Mouse (Mus musculus) MEL (cell line): ENCODE data around the gene App. TPM values are rescaled to one million over a fixed set of nuclear protein-coding genes. Genes with fewer than 3 reads are reported as not detected.

Experiments used
- DNase-seq: peaks from one replicate; pipeline ENCODE4 v3.0.0; 2011; ENCODE audit warnings: low read depth, low spot score
- H3K27ac ChIP-seq: 2 replicates; pipeline ENCODE4 v1.5.1; 2012; ENCODE audit warnings: low read depth, mild to moderate bottlenecking, control low read depth, low read length, moderate library complexity; ENCODE audit not compliant: control insufficient read depth
- H3K27me3 ChIP-seq, 2 experiments: fragments of 150-350 bp in 1 of 2; sonication (generic) in 1 of 2; 2 replicates each; pipeline ENCODE4 v1.6.1; 2012; ENCODE audit warnings: low read length in 2 of 2, mild to moderate bottlenecking in 2 of 2, improper control_type of control experiment in 1 of 2, moderate library complexity in 1 of 2; ENCODE audit not compliant: insufficient read depth in 2 of 2, control insufficient read depth in 1 of 2
- H3K36me3 ChIP-seq, 2 experiments: 2 replicates each; pipeline ENCODE4 v1.6.1; 2012 to 2014; ENCODE audit warnings: low read length in 2 of 2, improper control_type of control experiment in 1 of 2, inconsistent platforms in 1 of 2, mild to moderate bottlenecking in 1 of 2; ENCODE audit not compliant: insufficient read depth in 2 of 2, control insufficient read depth in 1 of 2
- H3K4me1 ChIP-seq, 2 experiments: fragments of 150-350 bp in 1 of 2; sonication (generic) in 1 of 2; 2 replicates each; pipeline ENCODE4 v1.6.1; 2012; ENCODE audit warnings: low read length in 2 of 2, improper control_type of control experiment in 1 of 2, mild to moderate bottlenecking in 1 of 2; ENCODE audit not compliant: insufficient read depth in 2 of 2, control insufficient read depth in 1 of 2
- H3K4me3 ChIP-seq, 2 experiments: fragments of 150-350 bp in 1 of 2; sonication (generic) in 1 of 2; 2 replicates each; pipeline ENCODE4 v1.5.1; 2012; ENCODE audit warnings: low read depth in 2 of 2, low read length in 2 of 2, mild to moderate bottlenecking in 2 of 2, moderate library complexity in 2 of 2, control low read depth in 1 of 2, improper control_type of control experiment in 1 of 2; ENCODE audit not compliant: control insufficient read depth in 1 of 2, insufficient read depth in 1 of 2
- H3K79me2 ChIP-seq: 2 replicates; pipeline ENCODE4 v1.6.1; 2012; ENCODE audit warnings: mild to moderate bottlenecking, low read length, moderate library complexity; ENCODE audit not compliant: control insufficient read depth, poor library complexity, insufficient read depth
- H3K9ac ChIP-seq: 2 replicates; pipeline ENCODE4 v1.6.1; 2012; ENCODE audit warnings: low read depth, mild to moderate bottlenecking, control low read depth, low read length, moderate library complexity; ENCODE audit not compliant: control insufficient read depth, poor library complexity, severe bottlenecking
- H3K9me3 ChIP-seq: fragments of 150-350 bp; sonication (generic); replicated peaks from 2 replicates; pipeline ENCODE4 v1.6.1; 2012; ENCODE audit warnings: mild to moderate bottlenecking, low read length, improper control_type of control experiment, moderate library complexity; ENCODE audit not compliant: insufficient read depth
- CHD1 ChIP-seq: IDR thresholded peaks from 2 replicates; pipeline ENCODE4 v1.6.1; 2012; ENCODE audit warnings: low read depth, mild to moderate bottlenecking, inconsistent platforms, low read length, improper control_type of control experiment
- CHD2 ChIP-seq: IDR thresholded peaks from 2 replicates; pipeline ENCODE4 v1.6.1; 2011; ENCODE audit warnings: low read length, improper control_type of control experiment
- E2F4 ChIP-seq: IDR thresholded peaks from 2 replicates; pipeline ENCODE4 v1.6.1; 2011; ENCODE audit warnings: low read depth, low read length, improper control_type of control experiment, borderline replicate concordance
- ELF1 ChIP-seq: IDR thresholded peaks from 2 replicates; pipeline ENCODE4 v1.6.1; 2014; ENCODE audit warnings: low read depth, mild to moderate bottlenecking, inconsistent platforms, low read length, improper control_type of control experiment, moderate library complexity
- EP300 ChIP-seq, 2 experiments: IDR thresholded peaks; 2 replicates each; pipeline ENCODE4 v1.6.1; 2011; ENCODE audit warnings: improper control_type of control experiment in 2 of 2, low read length in 2 of 2, low read depth in 1 of 2, mild to moderate bottlenecking in 1 of 2
- ETS1 ChIP-seq: IDR thresholded peaks from 2 replicates; pipeline ENCODE4 v1.6.1; 2012; ENCODE audit warnings: low read depth, mild to moderate bottlenecking, inconsistent platforms, low read length, improper control_type of control experiment, moderate library complexity
- GABPA ChIP-seq: IDR thresholded peaks from 2 replicates; pipeline ENCODE4 v1.6.1; 2012; ENCODE audit warnings: low read depth, mild to moderate bottlenecking, inconsistent platforms, low read length, improper control_type of control experiment, moderate library complexity
- GATA1 ChIP-seq: IDR thresholded peaks from 2 replicates; pipeline ENCODE4 v1.6.1; 2011; ENCODE audit warnings: low read depth, low read length, improper control_type of control experiment
- HCFC1 ChIP-seq: IDR thresholded peaks from 2 replicates; pipeline ENCODE4 v1.6.1; 2012; ENCODE audit warnings: low read depth, mild to moderate bottlenecking, inconsistent platforms, low read length, improper control_type of control experiment, moderate library complexity
- KAT2A ChIP-seq: conservative IDR thresholded peaks from 2 replicates; pipeline ENCODE4 v1.6.1; 2012; ENCODE audit warnings: low read depth, low read length, improper control_type of control experiment, inconsistent platforms
- MAX ChIP-seq: IDR thresholded peaks from 2 replicates; pipeline ENCODE4 v1.6.1; 2011; ENCODE audit warnings: low read length, improper control_type of control experiment
- MAZ ChIP-seq: IDR thresholded peaks from 2 replicates; pipeline ENCODE4 v1.6.1; 2012; ENCODE audit warnings: low read depth, mild to moderate bottlenecking, inconsistent platforms, low read length, improper control_type of control experiment
- MEF2A ChIP-seq: IDR thresholded peaks from 2 replicates; pipeline ENCODE4 v1.6.1; 2014; ENCODE audit warnings: low read depth, mild to moderate bottlenecking, inconsistent platforms, low read length, improper control_type of control experiment; ENCODE audit not compliant: poor library complexity, insufficient replicate concordance, severe bottlenecking; ENCODE audit errors: extremely low read depth
- MXI1 ChIP-seq: IDR thresholded peaks from 2 replicates; pipeline ENCODE4 v1.6.1; 2011; ENCODE audit warnings: mild to moderate bottlenecking, low read depth, low read length, improper control_type of control experiment
- MYB ChIP-seq: IDR thresholded peaks from 2 replicates; pipeline ENCODE4 v1.6.1; 2011; ENCODE audit warnings: mild to moderate bottlenecking, low read depth, low read length, improper control_type of control experiment
- MYC ChIP-seq: IDR thresholded peaks from 2 replicates; pipeline ENCODE4 v1.6.1; 2011; ENCODE audit warnings: low read depth, mild to moderate bottlenecking, low read length, improper control_type of control experiment, moderate library complexity
- NRF1 ChIP-seq: IDR thresholded peaks from 2 replicates; pipeline ENCODE4 v1.6.1; 2014; ENCODE audit warnings: low read depth, mild to moderate bottlenecking, inconsistent platforms, low read length, improper control_type of control experiment, moderate library complexity; ENCODE audit not compliant: poor library complexity, insufficient read depth, severe bottlenecking
- POLR2A ChIP-seq, 2 experiments: IDR thresholded peaks; 2 replicates each; pipeline ENCODE4 v1.6.1; 2011 to 2012; ENCODE audit warnings: low read length in 2 of 2, mild to moderate bottlenecking in 2 of 2, control low read depth in 1 of 2, improper control_type of control experiment in 1 of 2, low read depth in 1 of 2, moderate library complexity in 1 of 2; ENCODE audit not compliant: control insufficient read depth in 1 of 2, insufficient read depth in 1 of 2, poor library complexity in 1 of 2
- POLR2AphosphoS5 ChIP-seq: IDR thresholded peaks from 2 replicates; pipeline ENCODE4 v1.6.1; 2012; ENCODE audit warnings: low read depth, borderline replicate concordance, mild to moderate bottlenecking, inconsistent platforms, low read length, moderate library complexity, mixed read lengths
- RAD21 ChIP-seq: IDR thresholded peaks from 2 replicates; pipeline ENCODE4 v1.6.1; 2011; ENCODE audit warnings: mild to moderate bottlenecking, low read depth, low read length, improper control_type of control experiment
- TBP ChIP-seq: IDR thresholded peaks from 2 replicates; pipeline ENCODE4 v1.8.0; 2011; ENCODE audit warnings: low read depth, low read length, improper control_type of control experiment
- UBTF ChIP-seq: IDR thresholded peaks from 2 replicates; pipeline ENCODE4 v1.6.1; 2012; ENCODE audit warnings: low read depth, mild to moderate bottlenecking, inconsistent platforms, low read length, improper control_type of control experiment, moderate library complexity, borderline replicate concordance; ENCODE audit not compliant: insufficient read depth
- USF1 ChIP-seq: IDR thresholded peaks from 2 replicates; pipeline ENCODE4 v1.6.1; 2014; ENCODE audit warnings: low read depth, mild to moderate bottlenecking, inconsistent platforms, low read length, improper control_type of control experiment, moderate library complexity
- USF2 ChIP-seq, 2 experiments: IDR thresholded peaks; 2 replicates each; pipeline ENCODE4 v1.6.1; 2011 to 2012; ENCODE audit warnings: improper control_type of control experiment in 2 of 2, low read length in 2 of 2, borderline replicate concordance in 1 of 2, inconsistent platforms in 1 of 2, low read depth in 1 of 2, mild to moderate bottlenecking in 1 of 2; ENCODE audit not compliant: insufficient read depth in 1 of 2
- ZMIZ1 ChIP-seq: IDR thresholded peaks from 2 replicates; pipeline ENCODE4 v1.6.1; 2012; ENCODE audit warnings: low read depth, mild to moderate bottlenecking, inconsistent platforms, low read length, improper control_type of control experiment, moderate library complexity
- ZNF384 ChIP-seq: IDR thresholded peaks from 2 replicates; pipeline ENCODE4 v1.6.1; 2012; ENCODE audit warnings: low read depth, mild to moderate bottlenecking, inconsistent platforms, low read length, improper control_type of control experiment
- polyA plus RNA-seq, 2 experiments: library from polyadenylated mRNA; stranded (reverse) in 1 of 2; unstranded in 1 of 2; fragments of >175 nt in 1 of 2; fragments of >200 nt in 1 of 2; gene quantifications; 2 replicates each; pipeline versions ENCODE4 v1.2.1 to v1.2.4; 2012; ENCODE audit warnings: low replicate concordance in 2 of 2, low read depth in 1 of 2; ENCODE audit not compliant: insufficient read length in 2 of 2, insufficient read depth in 1 of 2, missing spikeins in 1 of 2
- total RNA-seq: library from RNA; depleted of rRNA; stranded (reverse); fragments of 300-350 nt; gene quantifications from 2 replicates; pipeline ENCODE4 v1.2.3, GENCODE M21; 2012

App gene
- total and polyA plus RNA-seq, 3 experiments: not detected

DNA sequence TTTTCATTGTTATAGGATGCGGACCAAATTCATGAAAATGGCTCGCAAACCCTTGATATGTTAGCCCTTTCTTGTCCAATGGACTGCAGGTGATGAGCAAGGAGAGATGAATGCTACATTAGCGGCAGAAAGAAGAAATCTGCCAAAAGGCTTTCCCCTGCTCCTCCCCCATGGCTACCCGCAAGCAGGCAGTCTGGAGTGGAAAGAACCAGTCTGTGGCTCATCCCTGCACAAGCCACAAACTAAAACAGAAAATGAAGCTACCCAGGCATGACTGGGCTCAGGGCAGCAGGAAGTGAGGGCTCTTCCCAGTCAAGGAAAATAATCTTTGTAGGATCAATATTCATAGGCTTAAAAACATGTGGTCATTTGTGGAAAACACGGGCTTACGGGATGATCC, 54.6 kb downstream of the App start:
- Histone ChIP-seq H3K79me2 (no peaks in the 10 kb centered on the region), H3K4me3 (no peak overlapping the region), H3K9me3 (no peaks in the 10 kb centered on the region), H3K9ac (no peak overlapping the region), H3K36me3 (no peaks in the 10 kb centered on the region), H3K27ac (no peak overlapping the region), H3K27me3 (no peaks in the 10 kb centered on the region), H3K4me1 (no peaks in the 10 kb centered on the region)
- TF ChIP-seq NRF1 (no peak), GABPA (no peak), ELF1 (no peak), USF1 (no peak), UBTF (no peak), TBP (no peak), ETS1 (no peak), MEF2A (no peak), MAX (no peak), CHD1 (no peak), ZNF384 (no peak), RAD21 (no peak), POLR2A (IDR thresholded peaks at IDR 0.05; ENCODE audit: control insufficient read depth in 1 of 2, insufficient read depth in 1 of 2, low read depth in 1 of 2, low read length in 2 of 2, poor library complexity in 1 of 2) (no peak), ZMIZ1 (no peak), MAZ (no peak), USF2 (IDR thresholded peaks at IDR 0.05; ENCODE audit: borderline replicate concordance in 1 of 2, insufficient read depth in 1 of 2, low read depth in 1 of 2, low read length in 2 of 2) (no peak), MYC (no peak), EP300 (IDR thresholded peaks at IDR 0.05; ENCODE audit: low read depth in 1 of 2, low read length in 2 of 2) (no peak), E2F4 (no peak), MYB (no peak)
- DNase-seq: no peak

DNA sequence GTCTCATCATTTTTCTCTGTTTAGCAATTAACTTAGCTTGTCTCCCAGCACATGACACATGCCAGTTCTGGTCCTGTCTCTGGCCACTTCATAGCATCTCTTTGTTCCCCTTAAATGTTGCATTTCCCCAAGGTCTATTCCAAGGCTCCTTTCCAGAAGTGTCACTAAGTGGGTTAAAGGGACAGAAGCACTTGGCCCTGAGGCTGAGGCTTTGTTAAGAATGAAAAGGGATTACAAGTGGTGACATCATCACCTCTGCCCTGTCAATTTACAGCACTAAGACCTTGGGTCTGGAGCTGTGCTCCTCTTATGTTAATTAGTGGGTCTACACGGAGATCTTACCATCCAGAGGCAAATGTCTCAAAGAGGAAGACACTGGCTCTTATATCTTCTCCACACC, 56.0 kb downstream of the App start:
- no peaks in the 10 kb centered on the region for H3K4me1 ChIP-seq
- no peaks in the 10 kb centered on the region for H3K79me2 ChIP-seq
- H3K9ac ChIP-seq: no peak overlapping the region
- DNase-seq: no peak
- no peak for TF ChIP-seq EP300 (IDR thresholded peaks at IDR 0.05; ENCODE audit: low read depth in 1 of 2, low read length in 2 of 2)
- no peak for TF ChIP-seq MXI1
- TF ChIP-seq NRF1: no peak
- no peak for TF ChIP-seq HCFC1
- no peak for TF ChIP-seq RAD21
- no peak for TF ChIP-seq E2F4
- no peak for TF ChIP-seq USF1
- no peak for TF ChIP-seq CHD2
- TF ChIP-seq MAX: no peak
- no peak for TF ChIP-seq POLR2AphosphoS5
- no peak for TF ChIP-seq KAT2A
- TF ChIP-seq GATA1: no peak
- no peak for TF ChIP-seq GABPA
- TF ChIP-seq POLR2A (IDR thresholded peaks at IDR 0.05; ENCODE audit: control insufficient read depth in 1 of 2, insufficient read depth in 1 of 2, low read depth in 1 of 2, low read length in 2 of 2, poor library complexity in 1 of 2): no peak
- TF ChIP-seq MEF2A: no peak
- H3K27ac ChIP-seq: no peak overlapping the region
- no peak overlapping the region for H3K4me3 ChIP-seq
- H3K9me3 ChIP-seq: no peaks in the 10 kb centered on the region
- no peaks in the 10 kb centered on the region for H3K27me3 ChIP-seq
- no peaks in the 10 kb centered on the region for H3K36me3 ChIP-seq
